Mouse (Mus musculus) heart, adult 8-10 months (tissue): Measurements from ENCODE around the gene Trub2. TPM values are rescaled to one million over a fixed set of nuclear protein-coding genes. Genes with fewer than 3 reads are reported as not detected.
A peak's percentile ranks its signal among the peaks of the same experiment; 100 is the strongest.

ENCODE experiments used
- DNase-seq: peaks from one replicate; pipeline ENCODE4 v3.0.0; 2022; ENCODE audit warnings: low spot score
- total RNA-seq, 4 experiments: library from RNA; stranded (reverse); gene quantifications; 2 replicates each; pipeline ENCODE4 v1.2.4; 2022

Trub2 gene
- total RNA-seq, 4 experiments from 2014 or later = 38.6 to 47.6 (median 42.0) TPM

- DNase-seq = no peak
Measured at GRCm38 (mm10) chr2:29729500-29729899, 58.8 kb downstream of the Trub2 start.

GRCm38 (mm10) chr2:29724664-29725365 is 63.5 kb downstream of the Trub2 start:
- DNase-seq = no peak

- no peak for DNase-seq
Measured at GRCm38 (mm10) chr2:29723132-29723531, 65.2 kb downstream of the Trub2 start.

GRCm38 (mm10) chr2:29718581-29718980 is 69.7 kb downstream of the Trub2 start:
- no peak for DNase-seq

GRCm38 (mm10) chr2:29716691-29717090 is 71.6 kb downstream of the Trub2 start:
- DNase-seq = peak; percentile 40

GRCm38 (mm10) chr2:29716143-29716542 is 72.2 kb downstream of the Trub2 start:
- DNase-seq = no peak

- DNase-seq = no peak
Measured at GRCm38 (mm10) chr2:29714127-29714526, 74.2 kb downstream of the Trub2 start.

- no peak for DNase-seq
Measured at GRCm38 (mm10) chr2:29713501-29713900, 74.8 kb downstream of the Trub2 start.

- DNase-seq = no peak
Measured at GRCm38 (mm10) chr2:29711877-29712276, 76.4 kb downstream of the Trub2 start.

Other genes with a start within 250 kb of the Trub2 start
- 100 to 1,000 TPM in 3 of 4 experiments, 10 to 100 TPM in 1; 98.1 to 113 (median 107) TPM for gene Rapgef1, start 168.8 kb downstream of the Trub2 start, total RNA-seq
- gene Gm13420, start 36.8 kb downstream of the Trub2 start, total RNA-seq = not detected
- not detected for gene Gm13547, start 29.2 kb downstream of the Trub2 start, total RNA-seq
- gene Coq4, start 1.0 kb downstream of the Trub2 start, total RNA-seq = 10 to 100 TPM; 18.7 to 26.4 (median 20.8) TPM
- 10 to 100 TPM; 13.4 to 18.7 (median 16.4) TPM for gene Slc27a4, start 14.1 kb upstream of the Trub2 start, total RNA-seq
- 10 to 100 TPM; 33.2 to 37.6 (median 37.1) TPM for gene Urm1, start 31.6 kb upstream of the Trub2 start, total RNA-seq
- 1 to 10 TPM; 2.7 to 3.6 (median 3.1) TPM for gene Cercam, start 80.7 kb upstream of the Trub2 start, total RNA-seq
- 10 to 100 TPM; 17.0 to 28.1 (median 19.8) TPM for gene Odf2, start 100.7 kb upstream of the Trub2 start, total RNA-seq
- gene Gle1, start 146.9 kb upstream of the Trub2 start, total RNA-seq = 10 to 100 TPM; 21.4 to 26.2 (median 24.5) TPM
- 100 to 1,000 TPM; 137 to 180 (median 163) TPM for gene Sptan1, start 177.1 kb upstream of the Trub2 start, total RNA-seq